Mouse (Mus musculus) hindbrain, embryonic 11.5 days (tissue): ENCODE measurements around the gene Cd72. TPM values are rescaled to one million over a fixed set of nuclear protein-coding genes. Genes with fewer than 3 reads are reported as not detected.

Experiments
- ATAC-seq: fragments of 200-750 bp; cut with Nextera tagmentation; 2 replicates; pipeline ENCODE4 v1.8.0; 2017; ENCODE audit warnings: mild to moderate bottlenecking, moderate TSS enrichment, moderate library complexity; ENCODE audit not compliant: low FRiP score
- DNase-seq: peaks from one replicate; pipeline ENCODE4 v3.0.0-alpha.2; 2015; ENCODE audit warnings: low spot score
- H3K27ac ChIP-seq: fragments of 300-500 bp; sonication (generic); 2 replicates; pipeline ENCODE4 v1.5.1; 2014; ENCODE audit warnings: mild to moderate bottlenecking, low read depth, low read length
- H3K27me3 ChIP-seq: fragments of 300-500 bp; sonication (generic); 2 replicates; pipeline ENCODE4 v1.6.1; 2014; ENCODE audit warnings: mild to moderate bottlenecking, low read length, moderate library complexity, mixed read lengths; ENCODE audit not compliant: control insufficient read depth, insufficient read depth
- H3K36me3 ChIP-seq: fragments of 300-500 bp; sonication (generic); 2 replicates; pipeline ENCODE4 v1.6.1; 2014; ENCODE audit warnings: mild to moderate bottlenecking, low read length, moderate library complexity, mixed read lengths; ENCODE audit not compliant: control insufficient read depth, insufficient read depth
- H3K4me1 ChIP-seq: fragments of 300-500 bp; sonication (generic); replicated peaks from 2 replicates; pipeline ENCODE4 v1.6.1; 2014; ENCODE audit warnings: low read length, mixed read lengths; ENCODE audit not compliant: control insufficient read depth, insufficient read depth
- H3K4me2 ChIP-seq: fragments of 300-500 bp; sonication (generic); replicated peaks from 2 replicates; pipeline ENCODE4 v1.6.1; 2014; ENCODE audit warnings: mild to moderate bottlenecking, low read depth, low read length
- H3K4me3 ChIP-seq: fragments of 300-500 bp; sonication (generic); 2 replicates; pipeline ENCODE4 v1.5.1; 2014; ENCODE audit warnings: low read depth, low read length
- H3K9ac ChIP-seq: fragments of 300-500 bp; sonication (generic); 2 replicates; pipeline ENCODE4 v1.6.1; 2014; ENCODE audit warnings: low read depth, low read length
- H3K9me3 ChIP-seq: fragments of 300-500 bp; sonication (generic); 2 replicates; pipeline ENCODE4 v1.6.1; 2016; ENCODE audit warnings: low read length; ENCODE audit not compliant: control insufficient read depth
- WGBS: fragments of 180-500 bp; shearing (Covaris S2); extraction: QIAGEN DNeasy Blood & Tissue Kit; methylation state at CpG from one replicate; pipeline ENCODE4 v1.1.7; 2014; 5-methylcytosine and 5-hydroxymethylcytosine counted together
- polyA plus RNA-seq: library from polyadenylated mRNA; unstranded; fragments of >200 nt; fragmentation: Nextera tagmentation; extraction: Ambion mirVana; gene quantifications from 2 replicates; pipeline ENCODE4 v1.2.1, GENCODE M21; 2014

Gene Cd72
- polyA plus RNA-seq, 1 experiment from 2014 or later: 3.7 TPM

GRCm38 (mm10) chr4:43421632-43422240 lies 32.7 kb downstream of the Cd72 start:
- H3K36me3 ChIP-seq: peaks cover 10% of the 10 kb centered on the region; the same call in 1 of the 2 replicates
- peaks cover 31% of the 10 kb centered on the region for H3K27me3 ChIP-seq
- H3K4me1 ChIP-seq: peaks cover 6% of the 10 kb centered on the region; the same call in 1 of the 2 replicates
- no peak overlapping the region for H3K9ac ChIP-seq
- H3K4me3 ChIP-seq: no peak overlapping the region
- H3K4me2 ChIP-seq: no peak overlapping the region
- 80% methylated on average over 28 of the region's 28 CpGs for WGBS
- no peaks in the 10 kb centered on the region for H3K9me3 ChIP-seq
- DNase-seq (no peak), ATAC-seq (no peak)
- H3K27ac ChIP-seq: no peak overlapping the region

GRCm38 (mm10) chr4:43420305-43420704 lies 34.1 kb downstream of the Cd72 start:
- no peak overlapping the region for H3K4me2 ChIP-seq
- H3K9ac ChIP-seq: no peak overlapping the region
- H3K4me3 ChIP-seq: no peak overlapping the region
- ATAC-seq (no peak), DNase-seq (peak; percentile 89)
- H3K27ac ChIP-seq: no peak overlapping the region
- H3K36me3 ChIP-seq: peaks cover 10% of the 10 kb centered on the region; the same call in 1 of the 2 replicates
- 8% methylated on average over 6 of the region's 6 CpGs for WGBS
- peaks cover 2% of the 10 kb centered on the region; the same call in 1 of the 2 replicates for H3K4me1 ChIP-seq
- no peaks in the 10 kb centered on the region for H3K9me3 ChIP-seq
- peaks cover 17% of the 10 kb centered on the region for H3K27me3 ChIP-seq

- DNase-seq (no peak), ATAC-seq (no peak)
- no peak overlapping the region for H3K4me3 ChIP-seq
- H3K27me3 ChIP-seq: peaks cover 12% of the 10 kb centered on the region
- H3K36me3 ChIP-seq: peaks cover 10% of the 10 kb centered on the region; the same call in 1 of the 2 replicates
- H3K4me1 ChIP-seq: no peaks in the 10 kb centered on the region
- no peak overlapping the region for H3K27ac ChIP-seq
- no peak overlapping the region for H3K4me2 ChIP-seq
- no peak overlapping the region for H3K9ac ChIP-seq
- H3K9me3 ChIP-seq: no peaks in the 10 kb centered on the region
- 74% methylated on average over 9 of the region's 9 CpGs for WGBS
These were observed 34.6 kb downstream of the Cd72 start for GRCm38 (mm10) chr4:43419801-43420281.

- no peaks in the 10 kb centered on the region for H3K4me1 ChIP-seq
- H3K4me2 ChIP-seq: no peak overlapping the region
- no peak overlapping the region for H3K9ac ChIP-seq
- ATAC-seq (no peak), DNase-seq (no peak)
- H3K9me3 ChIP-seq: no peaks in the 10 kb centered on the region
- peaks cover 5% of the 10 kb centered on the region; the same call in 1 of the 2 replicates for H3K27me3 ChIP-seq
- no peak overlapping the region for H3K4me3 ChIP-seq
- 56% methylated on average over 15 of the region's 15 CpGs for WGBS
- H3K36me3 ChIP-seq: 0 out of 2 replicates have a peak, but pooled peaks cover 5% of the 10 kb centered on the region
- no peak overlapping the region for H3K27ac ChIP-seq
These were observed 35.3 kb downstream of the Cd72 start for GRCm38 (mm10) chr4:43418973-43419656.

- Histone ChIP-seq H3K4me3 (no peak overlapping the region), H3K27ac (no peak overlapping the region), H3K4me2 (no peak overlapping the region), H3K9me3 (no peaks in the 10 kb centered on the region), H3K4me1 (no peaks in the 10 kb centered on the region), H3K9ac (no peak overlapping the region), H3K27me3 (peaks cover under 1% of the 10 kb centered on the region; the same call in 1 of the 2 replicates), H3K36me3 (0 out of 2 replicates have a peak, but pooled peaks cover 5% of the 10 kb centered on the region)
- DNase-seq (no peak), ATAC-seq (no peak)
- 78% methylated on average over 4 of the region's 4 CpGs for WGBS
These were observed 36.0 kb downstream of the Cd72 start for GRCm38 (mm10) chr4:43418450-43418849.

- Histone ChIP-seq H3K4me2 (no peak overlapping the region), H3K27me3 (no peaks in the 10 kb centered on the region), H3K27ac (no peak overlapping the region), H3K4me3 (no peak overlapping the region), H3K4me1 (no peaks in the 10 kb centered on the region), H3K36me3 (0 out of 2 replicates have a peak, but pooled peaks cover 5% of the 10 kb centered on the region), H3K9ac (no peak overlapping the region), H3K9me3 (no peaks in the 10 kb centered on the region)
- DNase-seq (no peak), ATAC-seq (no peak)
- 80% methylated on average over 16 of the region's 16 CpGs for WGBS
These were observed 37.0 kb downstream of the Cd72 start for GRCm38 (mm10) chr4:43417269-43418062.

- H3K4me2 ChIP-seq: no peak overlapping the region
- H3K9me3 ChIP-seq: no peaks in the 10 kb centered on the region
- no peak overlapping the region for H3K27ac ChIP-seq
- H3K27me3 ChIP-seq: no peaks in the 10 kb centered on the region
- no peak for DNase-seq
- ATAC-seq: no peak
- 95% methylated on average over 22 of the region's 22 CpGs for WGBS
- H3K36me3 ChIP-seq: no peaks in the 10 kb centered on the region
- no peak overlapping the region for H3K4me3 ChIP-seq
- H3K4me1 ChIP-seq: no peaks in the 10 kb centered on the region
- no peak overlapping the region for H3K9ac ChIP-seq
These were observed 38.3 kb downstream of the Cd72 start for GRCm38 (mm10) chr4:43416071-43416490.

- WGBS: 88% methylated on average over 29 of the region's 29 CpGs
- Histone ChIP-seq H3K36me3 (no peaks in the 10 kb centered on the region), H3K9me3 (no peaks in the 10 kb centered on the region), H3K27me3 (no peaks in the 10 kb centered on the region), H3K4me1 (no peaks in the 10 kb centered on the region), H3K27ac (no peak overlapping the region), H3K4me2 (no peak overlapping the region), H3K9ac (no peak overlapping the region), H3K4me3 (no peak overlapping the region)
- DNase-seq: no peak
- no peak for ATAC-seq
These were observed 39.0 kb downstream of the Cd72 start for GRCm38 (mm10) chr4:43415221-43416070.
